Mouse (Mus musculus): ENCODE measurements around the gene Slc9a3. TPM values are rescaled to one million over a fixed set of nuclear protein-coding genes. Genes with fewer than 3 reads are reported as not detected.

Slc9a3 gene
- total RNA-seq, 2 experiments from 2014 or later = 0.81 to 0.97 TPM

DNA sequence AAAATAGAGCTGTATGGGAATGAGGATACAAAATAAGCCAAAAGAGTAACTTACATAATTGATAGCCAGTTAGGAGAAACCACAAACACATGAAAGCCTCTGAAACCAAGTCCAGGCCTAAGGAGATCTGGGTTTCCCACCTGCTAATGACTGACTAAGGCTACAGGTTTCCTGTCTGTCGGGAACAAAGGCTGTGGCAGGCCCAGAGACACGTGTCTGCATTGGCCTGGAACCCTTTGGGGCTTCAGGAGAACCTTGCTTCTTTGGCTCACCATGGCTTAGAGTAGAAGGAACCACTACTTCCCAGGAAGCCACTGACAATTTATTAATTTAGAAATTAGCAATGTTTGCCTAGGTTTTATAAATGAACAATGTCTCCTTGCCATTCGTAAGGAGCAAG lies 22.0 kb downstream of the Slc9a3 start:
- intact Hi-C loops (cut with DNase I) = no loop called here
- DNase-seq (ENCODE audit: low spot score in 2 of 2) = no peak

DNA sequence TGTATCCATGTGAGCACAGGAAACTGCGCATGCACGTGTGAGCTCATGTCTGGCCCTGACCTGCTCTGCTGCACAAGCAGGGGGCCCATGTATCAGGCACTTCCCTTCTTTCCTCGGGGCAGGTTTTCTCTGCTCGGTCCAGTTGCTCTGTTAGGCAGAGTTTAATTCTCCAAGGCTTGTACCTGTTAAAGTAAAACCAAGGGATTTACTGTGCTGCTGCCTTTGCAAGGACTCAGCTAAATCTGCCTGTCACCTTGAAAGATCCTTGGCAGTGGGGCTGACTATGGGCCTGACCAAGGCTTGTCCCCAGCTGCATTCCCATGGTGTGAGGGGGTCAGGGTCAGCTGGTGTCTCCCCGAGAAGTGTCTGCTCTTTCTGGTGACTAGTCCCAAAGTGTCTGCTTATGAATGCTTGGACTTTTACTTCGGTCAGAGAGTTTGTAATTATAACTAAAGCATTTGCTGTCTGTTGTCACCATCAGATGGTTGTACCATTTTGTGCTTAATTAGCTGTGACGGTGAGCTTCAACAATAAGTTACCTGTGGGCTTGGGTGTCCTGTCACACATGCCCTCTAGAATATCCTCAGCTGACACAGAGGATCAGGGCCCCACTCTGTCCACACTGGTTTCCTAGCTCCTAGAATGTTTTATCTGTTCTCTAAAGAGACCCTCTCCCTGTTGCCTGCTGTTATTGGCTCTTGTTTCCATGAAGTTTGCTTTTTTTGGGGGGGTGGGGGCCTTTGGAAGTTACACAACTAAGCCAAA lies 23.0 kb downstream of the Slc9a3 start:
- no peak for DNase-seq (ENCODE audit: low spot score in 2 of 2)
- intact Hi-C loops (cut with DNase I) = no loop called here

DNA sequence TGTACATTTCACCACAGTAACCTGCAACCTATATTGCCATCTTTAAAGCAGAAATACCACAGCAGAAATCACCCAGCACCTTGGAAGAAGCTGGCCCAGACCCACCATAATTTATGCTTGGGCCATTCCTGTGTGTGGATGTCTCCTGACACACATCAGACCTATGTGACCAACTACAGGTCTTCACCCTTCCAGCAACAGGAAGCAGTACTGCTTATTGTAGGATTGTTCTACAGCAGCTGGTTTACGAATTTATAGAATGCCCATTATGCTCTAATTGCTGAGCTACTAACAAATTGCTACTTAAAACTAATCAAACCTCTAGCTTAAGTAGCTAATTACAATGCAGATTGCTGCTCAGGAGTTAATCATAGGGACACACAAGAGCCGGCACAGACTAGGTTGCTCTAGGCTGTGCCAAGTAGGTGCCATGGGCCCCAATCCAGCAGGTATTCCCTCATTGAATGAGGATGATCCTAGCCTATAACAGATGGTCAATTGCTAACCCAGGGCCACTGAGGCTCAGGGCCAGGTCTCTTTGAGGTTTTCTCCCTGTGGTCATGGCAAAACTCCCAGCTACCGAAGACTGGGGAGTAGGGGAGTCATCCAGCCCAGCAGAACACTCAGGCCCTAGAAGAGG lies 24.8 kb downstream of the Slc9a3 start:
- DNase-seq (ENCODE audit: low spot score in 2 of 2) = no peak
- intact Hi-C loops (cut with DNase I) = no loop called here

DNA sequence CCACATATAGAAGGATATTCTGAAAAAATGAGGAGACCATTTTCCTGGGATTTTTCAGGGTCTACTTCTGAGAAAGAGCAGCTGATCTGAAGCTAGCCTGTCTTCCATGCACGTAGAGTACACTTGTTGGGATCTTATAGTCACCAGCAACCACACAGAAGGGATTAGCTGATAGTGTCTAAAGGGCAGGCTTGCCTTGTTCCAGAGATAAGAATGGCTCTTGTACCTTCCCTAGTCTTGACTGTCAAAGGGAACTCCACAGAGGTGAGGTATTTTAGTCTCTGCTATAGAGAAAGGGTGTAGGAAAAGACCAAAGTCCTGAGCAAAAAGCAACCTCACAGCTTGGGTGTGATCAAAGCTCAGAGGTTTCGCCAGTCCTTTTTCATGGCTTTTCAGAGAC lies 26.1 kb downstream of the Slc9a3 start:
- DNase-seq (ENCODE audit: low spot score in 2 of 2) = no peak
- intact Hi-C loops (cut with DNase I) = no loop called here

DNA sequence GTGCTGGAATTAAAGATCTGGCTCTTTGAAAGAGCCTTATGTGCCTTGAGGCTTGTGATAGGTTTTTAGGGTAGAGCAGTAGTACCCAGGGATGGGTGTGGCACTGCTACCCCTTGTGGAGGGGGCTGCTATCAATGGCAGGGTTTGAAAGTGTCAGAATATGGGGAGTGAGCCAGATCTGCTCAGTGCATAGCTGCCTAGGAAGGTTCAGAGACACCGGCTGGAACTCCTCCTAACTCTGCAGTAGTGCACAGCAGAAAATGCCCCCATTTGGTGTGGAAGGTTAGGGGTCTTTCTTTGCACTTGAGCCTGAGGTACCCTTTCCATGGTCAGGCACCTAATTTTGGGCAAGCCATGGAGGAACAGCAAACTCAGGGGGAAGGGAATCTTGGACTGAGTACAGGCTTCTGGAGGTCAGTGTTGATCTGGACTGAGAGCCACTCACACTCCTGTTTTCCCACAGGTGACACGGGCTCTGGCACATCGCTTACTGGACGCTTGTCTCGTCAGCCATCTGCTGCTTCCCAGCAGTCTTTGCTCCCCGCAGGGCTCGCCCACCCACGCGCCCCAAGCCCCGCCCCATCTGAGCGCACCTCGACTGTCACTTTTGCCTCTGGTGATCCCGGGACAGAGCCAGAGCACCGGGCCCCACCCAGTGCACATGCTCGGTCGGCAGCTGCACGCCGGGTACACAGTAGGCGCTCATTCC lies 45.2 kb downstream of the Slc9a3 start:
- intact Hi-C loops (cut with DNase I) = loop anchor here (10.0 kb wide), 1 partner anchor 192 kb away; no protein-coding TSS in a partner anchor

DNA sequence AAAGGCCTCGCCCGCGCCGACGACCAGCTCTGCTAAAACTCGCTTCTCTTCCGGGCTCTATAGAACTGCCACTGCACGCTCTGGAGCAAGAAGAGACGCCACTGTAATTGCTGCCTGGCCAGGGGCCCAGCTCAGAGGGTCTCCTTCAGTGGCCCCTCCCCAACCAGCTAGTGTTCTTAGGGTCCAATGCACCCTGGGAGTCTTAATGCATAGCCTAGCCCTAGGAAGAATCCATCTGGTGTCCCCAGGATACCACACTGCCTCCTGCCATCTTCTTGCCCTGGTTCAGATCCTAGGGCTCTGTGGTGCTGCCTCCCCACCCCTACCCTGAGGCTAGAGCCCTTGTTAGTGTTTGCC lies 45.8 kb downstream of the Slc9a3 start:
- intact Hi-C loops (cut with DNase I) = loop anchor here (10.0 kb wide), 1 partner anchor 192 kb away; no protein-coding TSS in a partner anchor
- no peak for DNase-seq (ENCODE audit: low spot score in 2 of 2)

More for the DNA sequence above, 45.2 kb downstream of the Slc9a3 start:
- peak; percentile 30 to 51 for DNase-seq (ENCODE audit: low spot score in 2 of 2)

DNA sequence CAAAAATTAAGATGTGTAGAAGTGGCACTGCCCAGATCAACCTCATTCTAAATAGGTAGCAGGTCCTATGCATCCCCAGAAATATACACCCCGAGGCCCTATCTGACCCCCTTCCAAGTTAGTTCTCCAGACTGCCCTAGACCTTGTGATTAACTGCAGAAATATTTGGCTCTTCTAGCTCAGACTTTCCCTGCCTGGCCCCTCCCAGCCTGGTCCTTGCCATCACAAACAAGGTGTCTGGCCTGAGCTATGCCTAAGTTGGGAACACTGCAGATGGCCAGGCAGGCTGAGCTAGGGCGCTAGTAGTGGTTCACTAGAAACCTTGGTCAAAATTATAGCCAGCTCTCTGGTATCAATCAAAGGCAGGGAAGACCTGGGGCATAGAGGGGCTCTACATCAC lies 46.2 kb downstream of the Slc9a3 start:
- intact Hi-C loops (cut with DNase I) = loop anchor here (10.0 kb wide), 1 partner anchor 193 kb away; no protein-coding TSS in a partner anchor

DNA sequence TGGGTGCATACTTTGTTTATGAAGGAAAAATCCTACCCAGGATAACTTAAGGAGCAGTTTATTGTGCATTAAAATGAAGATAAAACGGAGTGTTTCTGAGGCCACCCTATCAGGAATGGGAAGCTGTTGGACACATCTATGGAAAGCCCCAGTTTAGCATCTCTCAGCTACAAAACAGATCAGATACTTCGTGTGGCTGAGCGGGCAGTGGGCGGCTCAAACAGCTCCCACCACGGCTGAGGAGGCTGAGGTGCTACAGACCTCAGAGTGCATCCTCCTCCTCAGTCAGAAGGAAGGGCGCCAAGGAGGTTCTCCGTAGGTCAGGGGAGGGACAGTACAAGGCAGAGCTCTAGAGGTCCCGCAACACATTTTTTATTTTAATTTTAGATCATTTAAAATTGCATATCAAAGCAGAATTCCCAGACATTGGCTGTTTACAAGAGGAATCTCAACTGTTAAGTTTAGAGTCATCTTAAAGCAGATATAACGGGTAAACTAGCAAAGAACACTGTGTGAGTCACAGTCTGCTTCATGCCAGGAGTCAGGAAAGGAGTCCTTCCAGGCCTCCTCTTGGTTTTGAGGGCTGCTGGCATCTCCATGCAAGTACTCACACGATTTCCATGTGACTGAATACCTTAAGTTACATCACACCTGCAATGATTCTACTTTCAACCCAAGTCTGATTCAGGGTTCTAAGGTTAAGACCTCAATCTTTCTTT lies 48.3 kb downstream of the Slc9a3 start:
- DNase-seq (ENCODE audit: low spot score in 2 of 2) = peak in 1 of 2 experiments; percentile 31
- intact Hi-C loops (cut with DNase I) = loop anchor here (10.0 kb wide), 1 partner anchor 195 kb away; no protein-coding TSS in a partner anchor

More for the DNA sequence above, 46.2 kb downstream of the Slc9a3 start:
- DNase-seq (ENCODE audit: low spot score in 2 of 2) = no peak

DNA sequence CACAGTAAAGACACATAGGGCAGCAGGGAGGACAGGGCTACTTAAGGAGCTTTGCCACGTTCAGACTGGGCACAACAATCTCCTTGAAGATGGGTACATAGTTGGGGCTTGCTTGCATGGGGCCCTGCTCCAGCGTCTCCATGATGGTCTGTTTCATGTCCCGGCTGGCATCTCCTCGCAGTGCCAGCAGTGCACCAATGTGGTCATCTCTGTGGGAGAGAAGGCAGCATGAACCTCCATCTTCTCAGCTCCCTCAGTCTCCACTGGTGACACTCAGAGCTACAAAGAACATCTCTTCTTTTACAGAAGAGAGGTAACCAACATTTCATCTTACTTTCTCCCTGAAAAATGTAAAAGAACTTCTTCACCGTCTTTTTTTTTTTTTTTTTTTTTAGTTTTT lies 50.8 kb downstream of the Slc9a3 start:
- DNase-seq (ENCODE audit: low spot score in 2 of 2) = no peak
- intact Hi-C loops (cut with DNase I) = no loop called here

DNA sequence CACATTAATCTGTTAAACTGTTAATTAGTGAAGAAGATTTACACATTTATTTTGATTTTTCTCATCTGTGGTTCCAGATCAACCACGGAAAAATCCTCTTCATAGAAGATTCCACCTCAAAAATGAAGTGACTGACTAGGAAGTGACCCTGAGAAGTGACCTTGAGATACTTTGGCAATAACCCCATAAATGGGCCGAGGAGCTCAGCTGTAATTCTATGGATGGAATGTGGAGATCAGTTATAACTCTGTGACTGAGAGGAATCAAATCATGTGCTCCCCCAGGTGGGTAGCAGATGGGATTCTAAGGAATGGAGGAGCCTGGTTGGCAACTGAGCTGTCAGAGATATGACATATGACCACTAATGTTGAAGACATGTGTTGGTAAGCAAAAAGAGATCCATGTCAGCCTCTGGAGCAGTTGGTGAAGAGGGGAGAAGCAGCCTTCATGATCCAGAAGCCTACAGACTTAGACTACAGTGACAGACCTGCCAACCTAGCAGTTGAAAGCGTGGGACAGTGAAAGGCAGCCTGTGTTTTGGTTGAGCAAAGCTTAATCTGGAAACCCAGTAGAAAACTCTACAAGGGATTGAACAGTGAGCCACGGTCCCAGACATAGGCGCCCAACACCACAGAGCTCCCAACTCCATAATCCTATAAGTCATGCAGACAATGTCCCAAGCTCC lies 61.9 kb downstream of the Slc9a3 start:
- intact Hi-C loops (cut with DNase I) = no loop called here
- DNase-seq (ENCODE audit: low spot score in 2 of 2) = no peak

DNA sequence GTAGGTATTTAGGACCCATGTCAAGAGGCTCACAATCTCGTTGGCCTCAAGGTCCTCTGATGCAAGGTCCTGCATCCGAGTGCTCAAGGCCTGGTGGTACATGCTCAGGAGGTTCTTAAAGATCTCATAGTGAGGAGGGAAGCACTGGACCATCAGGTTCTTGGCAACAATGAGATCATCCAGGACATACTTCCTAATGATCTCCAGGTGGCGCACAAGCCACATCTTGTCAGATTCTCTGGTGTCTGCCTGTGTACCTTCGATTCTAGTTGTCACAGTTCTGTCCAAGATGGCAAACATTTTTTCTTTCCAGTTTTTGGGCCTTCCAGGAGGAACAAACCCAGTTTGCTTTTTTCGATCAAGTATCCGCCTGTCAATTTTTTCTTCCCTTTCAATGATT lies 71.4 kb downstream of the Slc9a3 start:
- intact Hi-C loops (cut with DNase I) = loop anchor here (5.0 kb wide), 1 partner anchor 110 kb away; no protein-coding TSS in a partner anchor
- peak in 1 of 2 experiments; percentile 15 for DNase-seq (ENCODE audit: low spot score in 2 of 2)

DNA sequence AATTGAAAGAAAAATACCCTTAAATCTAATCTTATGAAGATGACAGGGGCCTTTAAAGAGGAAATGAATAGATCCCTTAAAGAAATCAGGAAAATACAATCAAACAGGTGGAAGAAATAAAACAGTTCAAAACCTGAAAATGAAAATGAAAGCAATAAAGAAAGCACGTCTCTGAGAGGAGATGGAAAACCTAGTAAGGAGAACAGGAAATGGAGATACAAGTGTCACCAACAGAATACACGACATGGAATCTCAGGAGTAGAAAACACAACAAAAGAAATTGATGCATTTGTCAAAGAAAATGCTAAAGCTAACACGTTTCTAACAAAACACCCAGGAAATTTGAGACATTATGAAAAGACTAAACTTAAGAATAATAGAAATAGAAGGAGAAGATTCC lies 75.2 kb downstream of the Slc9a3 start:
- no peak for DNase-seq (ENCODE audit: low spot score in 2 of 2)
- intact Hi-C loops (cut with DNase I) = no loop called here

DNA sequence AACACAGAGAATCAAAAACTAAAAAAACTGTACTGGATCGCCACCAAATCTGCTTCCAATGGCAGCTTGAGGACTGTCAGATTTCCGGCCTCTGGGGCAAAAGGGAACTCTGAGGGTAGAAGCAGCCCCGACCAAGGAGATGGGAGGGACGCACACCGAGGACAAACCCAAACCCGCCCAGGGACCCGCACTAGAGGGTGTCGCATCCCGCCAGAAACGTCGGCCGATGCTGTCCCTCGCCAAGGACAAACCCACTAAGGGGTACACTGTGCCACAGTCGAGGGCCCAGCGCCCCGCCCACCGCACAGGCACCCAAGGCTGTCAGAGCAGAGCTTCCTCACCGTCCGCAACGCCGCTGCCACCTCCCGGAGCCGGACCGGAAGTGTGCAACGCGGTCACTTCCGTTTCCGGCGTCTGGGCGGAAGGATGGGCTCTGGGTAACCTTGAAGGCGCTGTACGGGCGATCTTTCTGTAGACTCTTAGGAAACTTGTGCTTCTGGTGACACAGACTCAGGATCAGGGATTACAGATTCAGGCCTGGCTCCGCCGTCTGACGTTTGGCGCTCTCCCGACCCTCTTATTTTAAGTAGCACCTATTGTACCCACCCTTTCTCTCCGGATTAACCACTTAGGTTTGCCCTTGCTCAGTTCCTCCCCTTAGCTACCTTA lies 87.2 kb downstream of the Slc9a3 start, which contains the start of gene Exoc3:
Exoc3 (minus strand) TSS at position 416 of the 669 bp plus-strand sequence.
- intact Hi-C loops (cut with DNase I) = no loop called here
- DNase-seq (ENCODE audit: low spot score in 2 of 2) = peak; percentile 89 to 90

DNA sequence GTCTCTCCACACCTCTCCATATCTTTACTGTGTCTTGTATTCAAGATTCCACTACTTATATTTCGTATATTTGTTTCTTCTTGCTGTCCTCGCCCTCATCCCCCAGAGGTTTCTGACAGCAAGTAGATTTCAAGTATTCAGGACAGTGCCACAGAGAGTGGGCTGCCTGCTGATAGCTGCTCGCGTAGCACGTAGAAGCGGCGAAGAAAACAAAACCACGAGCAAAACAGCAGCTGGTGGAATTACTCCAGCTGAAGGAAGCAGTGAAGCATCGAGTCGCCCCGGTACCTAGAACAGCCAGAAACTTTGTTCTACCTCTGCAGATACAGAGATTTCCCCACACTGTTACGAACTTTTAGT lies 87.7 kb downstream of the Slc9a3 start:
- intact Hi-C loops (cut with DNase I) = no loop called here
- peak; percentile 21 to 24 for DNase-seq (ENCODE audit: low spot score in 2 of 2)

DNA sequence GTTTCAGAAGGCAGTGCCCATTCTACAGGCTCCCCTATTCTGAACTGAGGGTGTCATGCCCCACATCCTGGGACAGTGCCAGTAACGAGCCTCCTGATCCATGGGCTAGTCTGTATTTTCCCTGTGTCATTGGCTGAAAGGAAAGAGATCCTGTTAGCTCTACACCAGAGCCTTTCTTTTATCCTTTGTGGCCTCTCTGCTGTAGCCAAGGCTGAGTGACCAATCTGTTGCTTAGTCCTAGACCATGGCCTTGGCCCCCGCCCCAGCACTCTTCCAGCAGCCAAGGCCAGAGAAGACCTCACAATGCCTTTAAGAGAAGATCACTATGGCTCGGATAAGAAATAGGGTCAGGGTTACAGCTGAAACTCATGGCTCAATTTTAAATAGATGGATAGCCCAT lies 97.2 kb downstream of the Slc9a3 start:
- DNase-seq (ENCODE audit: low spot score in 2 of 2) = no peak
- intact Hi-C loops (cut with DNase I) = no loop called here
